Mouse (Mus musculus): ENCODE measurements around the gene Prc1. TPM values are rescaled to one million over a fixed set of nuclear protein-coding genes. Genes with fewer than 3 reads are reported as not detected.

The Prc1 gene
- polyA plus RNA-seq, 1 experiment from 2014 or later: 42.0 TPM

GRCm38 (mm10) chr7:80339793-80340628 lies 45.8 kb downstream of the Prc1 start:
- H3K27ac ChIP-seq (replicated peaks): peak overlapping the region; percentile 88
- H3K36me3 ChIP-seq: peaks cover 21% of the 10 kb centered on the region
- no peaks in the 10 kb centered on the region for H3K9me3 ChIP-seq
- H3K4me1 ChIP-seq (replicated peaks): peaks cover 50% of the 10 kb centered on the region
- H3K27me3 ChIP-seq: no peaks in the 10 kb centered on the region
- peak overlapping the region; percentile 59 for H3K4me3 ChIP-seq
- ATAC-seq (ENCODE audit: low FRiP score, low read depth): peak; percentile 97
- peak overlapping the region; percentile 61 for H3K9ac ChIP-seq
- peak overlapping the region; percentile 90 for H3K4me2 ChIP-seq
- under 1% methylated on average over 45 of the region's 45 CpGs for WGBS

- peak within 1 kb of the TSS; percentile 59 for H3K4me3 ChIP-seq
- peaks cover 14% of the 10 kb centered on the region for H3K36me3 ChIP-seq
- H3K4me2 ChIP-seq: peak within 1 kb of the TSS; percentile 90
- peak; percentile 9; the same call in 1 of the 2 replicates for ATAC-seq (ENCODE audit: low FRiP score, low read depth)
- peak within 1 kb of the TSS; percentile 88 for H3K27ac ChIP-seq (replicated peaks)
- peaks cover 50% of the 10 kb centered on the region for H3K4me1 ChIP-seq (replicated peaks)
- 2% methylated on average over 11 of the region's 11 CpGs for WGBS
- H3K9ac ChIP-seq: peak within 1 kb of the TSS; percentile 61
- H3K9me3 ChIP-seq: no peaks in the 10 kb centered on the region
- H3K27me3 ChIP-seq: no peaks in the 10 kb centered on the region
These were observed 46.5 kb downstream of the Prc1 start, which contains the start of gene Unc45a for GRCm38 (mm10) chr7:80340793-80341192. Gene Unc45a (minus strand): TSS chr7:80341005.

GRCm38 (mm10) chr7:80341793-80342192 lies 47.5 kb downstream of the Prc1 start:
- 68% methylated on average over 7 of the region's 7 CpGs for WGBS

GRCm38 (mm10) chr7:80342858-80343257 lies 48.6 kb downstream of the Prc1 start, which contains the start of gene Hddc3:
Gene Hddc3 (plus strand): TSS chr7:80343104.
- WGBS: 2% methylated on average over 25 of the region's 25 CpGs
- H3K4me2 ChIP-seq: peak within 1 kb of the TSS; percentile 84

More at GRCm38 (mm10) chr7:80341793-80342192, 47.5 kb downstream of the Prc1 start:
- no peak overlapping the region for H3K27ac ChIP-seq (replicated peaks)
- H3K4me3 ChIP-seq: no peak overlapping the region
- H3K4me1 ChIP-seq (replicated peaks): peaks cover 50% of the 10 kb centered on the region
- ATAC-seq (ENCODE audit: low FRiP score, low read depth): no peak
- no peaks in the 10 kb centered on the region for H3K9me3 ChIP-seq
- peaks cover 4% of the 10 kb centered on the region for H3K36me3 ChIP-seq
- no peak overlapping the region for H3K4me2 ChIP-seq
- H3K27me3 ChIP-seq: no peaks in the 10 kb centered on the region
- no peak overlapping the region for H3K9ac ChIP-seq

GRCm38 (mm10) chr7:80343270-80344018 lies 49.2 kb downstream of the Prc1 start:
- Histone ChIP-seq H3K27ac (replicated peaks) (peak overlapping the region; percentile 80), H3K36me3 (no peaks in the 10 kb centered on the region), H3K9ac (peak overlapping the region; percentile 68), H3K4me2 (peak overlapping the region; percentile 84), H3K4me3 (peak overlapping the region; percentile 47), H3K27me3 (no peaks in the 10 kb centered on the region), H3K9me3 (no peaks in the 10 kb centered on the region), H3K4me1 (replicated peaks) (peaks cover 40% of the 10 kb centered on the region)
- peak; percentile 7; the same call in 1 of the 2 replicates for ATAC-seq (ENCODE audit: low FRiP score, low read depth)
- WGBS: 26% methylated on average over 19 of the region's 19 CpGs

More at GRCm38 (mm10) chr7:80342858-80343257, 48.6 kb downstream of the Prc1 start, which contains the start of gene Hddc3:
- no peaks in the 10 kb centered on the region for H3K36me3 ChIP-seq
- no peaks in the 10 kb centered on the region for H3K27me3 ChIP-seq
- ATAC-seq (ENCODE audit: low FRiP score, low read depth): peak; percentile 63
- H3K4me3 ChIP-seq: peak within 1 kb of the TSS; percentile 47
- H3K9ac ChIP-seq: peak within 1 kb of the TSS; percentile 68
- peaks cover 46% of the 10 kb centered on the region for H3K4me1 ChIP-seq (replicated peaks)
- H3K9me3 ChIP-seq: no peaks in the 10 kb centered on the region
- H3K27ac ChIP-seq (replicated peaks): peak within 1 kb of the TSS; percentile 80

- Histone ChIP-seq H3K36me3 (peaks cover 14% of the 10 kb centered on the region), H3K4me2 (no peak overlapping the region), H3K9me3 (no peaks in the 10 kb centered on the region), H3K4me3 (no peak overlapping the region), H3K9ac (no peak overlapping the region), H3K4me1 (replicated peaks) (peaks cover 21% of the 10 kb centered on the region), H3K27me3 (no peaks in the 10 kb centered on the region), H3K27ac (replicated peaks) (no peak overlapping the region)
- WGBS: 97% methylated on average over 9 of the region's 9 CpGs
- no peak for ATAC-seq (ENCODE audit: low FRiP score, low read depth)
These were observed 51.9 kb downstream of the Prc1 start for GRCm38 (mm10) chr7:80346173-80346572.

- H3K27ac ChIP-seq (replicated peaks): no peak overlapping the region
- H3K36me3 ChIP-seq: peaks cover 19% of the 10 kb centered on the region
- H3K4me2 ChIP-seq: no peak overlapping the region
- H3K27me3 ChIP-seq: no peaks in the 10 kb centered on the region
- no peak for ATAC-seq (ENCODE audit: low FRiP score, low read depth)
- WGBS: 82% methylated on average over 5 of the region's 5 CpGs
- no peak overlapping the region for H3K9ac ChIP-seq
- no peaks in the 10 kb centered on the region for H3K9me3 ChIP-seq
- peaks cover 17% of the 10 kb centered on the region for H3K4me1 ChIP-seq (replicated peaks)
- H3K4me3 ChIP-seq: no peak overlapping the region
These were observed 52.6 kb downstream of the Prc1 start for GRCm38 (mm10) chr7:80346830-80347229.

GRCm38 (mm10) chr7:80347670-80348586 lies 53.7 kb downstream of the Prc1 start:
- Histone ChIP-seq H3K9me3 (no peaks in the 10 kb centered on the region), H3K4me3 (no peak overlapping the region), H3K4me2 (no peak overlapping the region), H3K27me3 (no peaks in the 10 kb centered on the region), H3K9ac (no peak overlapping the region), H3K4me1 (replicated peaks) (peaks cover 7% of the 10 kb centered on the region), H3K27ac (replicated peaks) (no peak overlapping the region), H3K36me3 (peaks cover 28% of the 10 kb centered on the region)
- ATAC-seq (ENCODE audit: low FRiP score, low read depth): no peak
- 63% methylated on average over 13 of the region's 13 CpGs for WGBS

GRCm38 (mm10) chr7:80350808-80351207 lies 56.6 kb downstream of the Prc1 start:
- Histone ChIP-seq H3K27ac (replicated peaks) (no peak overlapping the region), H3K4me3 (no peak overlapping the region), H3K36me3 (peaks cover 50% of the 10 kb centered on the region), H3K9me3 (no peaks in the 10 kb centered on the region), H3K27me3 (no peaks in the 10 kb centered on the region), H3K4me2 (no peak overlapping the region), H3K4me1 (replicated peaks) (no peaks in the 10 kb centered on the region), H3K9ac (no peak overlapping the region)
- WGBS: 74% methylated on average over 2 of the region's 2 CpGs
- no peak for ATAC-seq (ENCODE audit: low FRiP score, low read depth)

GRCm38 (mm10) chr7:80352920-80353319 lies 58.7 kb downstream of the Prc1 start:
- Histone ChIP-seq H3K4me1 (replicated peaks) (no peaks in the 10 kb centered on the region), H3K27ac (replicated peaks) (no peak overlapping the region), H3K27me3 (no peaks in the 10 kb centered on the region), H3K4me2 (no peak overlapping the region), H3K9me3 (no peaks in the 10 kb centered on the region), H3K4me3 (no peak overlapping the region), H3K36me3 (peaks cover 68% of the 10 kb centered on the region), H3K9ac (no peak overlapping the region)
- ATAC-seq (ENCODE audit: low FRiP score, low read depth): no peak
- WGBS: 94% methylated on average over 8 of the region's 8 CpGs

- no peak overlapping the region for H3K9ac ChIP-seq
- H3K4me3 ChIP-seq: no peak overlapping the region
- no peak overlapping the region for H3K27ac ChIP-seq (replicated peaks)
- no peaks in the 10 kb centered on the region for H3K4me1 ChIP-seq (replicated peaks)
- H3K27me3 ChIP-seq: no peaks in the 10 kb centered on the region
- H3K4me2 ChIP-seq: no peak overlapping the region
- ATAC-seq (ENCODE audit: low FRiP score, low read depth): no peak
- 92% methylated on average over 13 of the region's 13 CpGs for WGBS
- H3K9me3 ChIP-seq: no peaks in the 10 kb centered on the region
- H3K36me3 ChIP-seq: peaks cover 76% of the 10 kb centered on the region
These were observed 62.1 kb downstream of the Prc1 start for GRCm38 (mm10) chr7:80356351-80356750.

All from hindbrain, embryonic 15.5 days (tissue).